Mouse (Mus musculus): ENCODE results near the gene Zbtb21. TPM values are rescaled to one million over a fixed set of nuclear protein-coding genes. Genes with fewer than 3 reads are reported as not detected.

Zbtb21 gene
- polyA plus RNA-seq, 1 experiment = 19.1 TPM

- H3K36me3 ChIP-seq (ENCODE audit: control insufficient read depth, insufficient read depth, low read length) = no peaks in the 10 kb centered on the region
- H3K4me1 ChIP-seq (replicated peaks; ENCODE audit: control insufficient read depth, insufficient read depth, low read length) = no peaks in the 10 kb centered on the region
- no peak for TF ChIP-seq CTCF (IDR thresholded peaks at IDR 0.05; ENCODE audit: borderline replicate concordance, control insufficient read depth, extremely low read depth, insufficient read depth, low read length, poor library complexity)
- H3K4me3 ChIP-seq (ENCODE audit: control insufficient read depth, insufficient read depth, low read length) = no peak overlapping the region
- H3K27me3 ChIP-seq (ENCODE audit: control insufficient read depth, insufficient read depth, low read length) = no peaks in the 10 kb centered on the region
- H3K27ac ChIP-seq (ENCODE audit: control insufficient read depth, insufficient read depth, low read length) = no peak overlapping the region
- no peak for DNase-seq
Observed at GRCm38 (mm10) chr16:97906337-97906736, 56.1 kb downstream of the Zbtb21 start.

- Histone ChIP-seq H3K36me3 (ENCODE audit: control insufficient read depth, insufficient read depth, low read length) (no peaks in the 10 kb centered on the region), H3K4me3 (ENCODE audit: control insufficient read depth, insufficient read depth, low read length) (no peak overlapping the region), H3K4me1 (replicated peaks; ENCODE audit: control insufficient read depth, insufficient read depth, low read length) (no peaks in the 10 kb centered on the region), H3K27me3 (ENCODE audit: control insufficient read depth, insufficient read depth, low read length) (no peaks in the 10 kb centered on the region), H3K27ac (ENCODE audit: control insufficient read depth, insufficient read depth, low read length) (no peak overlapping the region)
- WGBS = 95% methylated on average over 2 of the region's 2 CpGs
- no peak for TF ChIP-seq CTCF (IDR thresholded peaks at IDR 0.05; ENCODE audit: borderline replicate concordance, control insufficient read depth, extremely low read depth, insufficient read depth, low read length, poor library complexity)
- no peak for TF ChIP-seq POLR2A (IDR thresholded peaks at IDR 0.05; ENCODE audit: control insufficient read depth, extremely low read depth, insufficient read depth, low read length, poor library complexity)
- no peak for DNase-seq
Observed at GRCm38 (mm10) chr16:97905449-97905991, 56.9 kb downstream of the Zbtb21 start.

- no peak for TF ChIP-seq CTCF (IDR thresholded peaks at IDR 0.05; ENCODE audit: borderline replicate concordance, control insufficient read depth, extremely low read depth, insufficient read depth, low read length, poor library complexity)
- TF ChIP-seq POLR2A (IDR thresholded peaks at IDR 0.05; ENCODE audit: control insufficient read depth, extremely low read depth, insufficient read depth, low read length, poor library complexity) = no peak
- DNase-seq = no peak
- H3K36me3 ChIP-seq (ENCODE audit: control insufficient read depth, insufficient read depth, low read length) = no peaks in the 10 kb centered on the region
- H3K4me3 ChIP-seq (ENCODE audit: control insufficient read depth, insufficient read depth, low read length) = no peak overlapping the region
- 85% methylated on average over 3 of the region's 3 CpGs for WGBS
- no peak overlapping the region for H3K27ac ChIP-seq (ENCODE audit: control insufficient read depth, insufficient read depth, low read length)
- H3K27me3 ChIP-seq (ENCODE audit: control insufficient read depth, insufficient read depth, low read length) = no peaks in the 10 kb centered on the region
- no peaks in the 10 kb centered on the region for H3K4me1 ChIP-seq (replicated peaks; ENCODE audit: control insufficient read depth, insufficient read depth, low read length)
Observed at GRCm38 (mm10) chr16:97904035-97904434, 58.4 kb downstream of the Zbtb21 start.

GRCm38 (mm10) chr16:97897346-97898024 is 64.9 kb downstream of the Zbtb21 start:
- no peak overlapping the region for H3K27ac ChIP-seq (ENCODE audit: control insufficient read depth, insufficient read depth, low read length)
- H3K27me3 ChIP-seq (ENCODE audit: control insufficient read depth, insufficient read depth, low read length) = no peaks in the 10 kb centered on the region
- DNase-seq = no peak
- 86% methylated on average over 5 of the region's 5 CpGs for WGBS
- TF ChIP-seq CTCF (IDR thresholded peaks at IDR 0.05; ENCODE audit: borderline replicate concordance, control insufficient read depth, extremely low read depth, insufficient read depth, low read length, poor library complexity) (no peak), POLR2A (IDR thresholded peaks at IDR 0.05; ENCODE audit: control insufficient read depth, extremely low read depth, insufficient read depth, low read length, poor library complexity) (no peak)
- no peaks in the 10 kb centered on the region for H3K36me3 ChIP-seq (ENCODE audit: control insufficient read depth, insufficient read depth, low read length)
- H3K4me3 ChIP-seq (ENCODE audit: control insufficient read depth, insufficient read depth, low read length) = no peak overlapping the region
- no peaks in the 10 kb centered on the region for H3K4me1 ChIP-seq (replicated peaks; ENCODE audit: control insufficient read depth, insufficient read depth, low read length)

Other genes with a start within 250 kb of the Zbtb21 start
- 4.8 and 5.4 TPM in 2 replicates for gene Ripk4, start 198.8 kb downstream of the Zbtb21 start, polyA plus RNA-seq (2012; rRNA removed)
- 37.9 and 44.0 TPM in 2 replicates for gene Prdm15, start 110.8 kb downstream of the Zbtb21 start, polyA plus RNA-seq (2012; rRNA removed)
- 11.7 and 13.6 TPM in 2 replicates for gene C2cd2, start within 50 bp of the Zbtb21 start, polyA plus RNA-seq (2012; rRNA removed)
- 9.9 and 10.8 TPM in 2 replicates for gene B230307C23Rik, start 34.7 kb upstream of the Zbtb21 start, polyA plus RNA-seq (2012; rRNA removed)
- 3.0 and 3.7 TPM in 2 replicates for gene A630089N07Rik, start 119.8 kb upstream of the Zbtb21 start, polyA plus RNA-seq (2012; rRNA removed)